Mouse (Mus musculus): ENCODE results near the gene Sycp3. TPM values are rescaled to one million over a fixed set of nuclear protein-coding genes. Genes with fewer than 3 reads are reported as not detected.

The Sycp3 gene
- polyA plus RNA-seq, 1 experiment: not detected

- no peaks in the 10 kb centered on the region for H3K9me3 ChIP-seq
Measured at GRCm38 (mm10) chr10:88496864-88497564, 37.6 kb downstream of the Sycp3 start.

GRCm38 (mm10) chr10:88499993-88500392 lies 40.6 kb downstream of the Sycp3 start:
- Histone ChIP-seq H3K36me3 (replicated peaks; ENCODE audit: low read length) (no peaks in the 10 kb centered on the region), H3K4me1 (peaks cover 10% of the 10 kb centered on the region), H3K4me3 (replicated peaks) (no peak overlapping the region), H3K9me3 (no peaks in the 10 kb centered on the region), H3K27me3 (replicated peaks) (peaks cover 6% of the 10 kb centered on the region)
- no peak for TF ChIP-seq GATA1 (IDR thresholded peaks at IDR 0.05; ENCODE audit: borderline replicate concordance, low read length)
- no peak for TF ChIP-seq FLI1 (IDR thresholded peaks at IDR 0.05; ENCODE audit: low read length)

More at GRCm38 (mm10) chr10:88496864-88497564, 37.6 kb downstream of the Sycp3 start:
- H3K4me3 ChIP-seq (replicated peaks): no peak overlapping the region
- no peaks in the 10 kb centered on the region for H3K4me1 ChIP-seq
- TF ChIP-seq GATA1 (IDR thresholded peaks at IDR 0.05; ENCODE audit: borderline replicate concordance, low read length): no peak
- no peak for TF ChIP-seq FLI1 (IDR thresholded peaks at IDR 0.05; ENCODE audit: low read length)
- no peaks in the 10 kb centered on the region for H3K36me3 ChIP-seq (replicated peaks; ENCODE audit: low read length)
- H3K27me3 ChIP-seq (replicated peaks): no peaks in the 10 kb centered on the region

- no peaks in the 10 kb centered on the region for H3K9me3 ChIP-seq
- TF ChIP-seq FLI1 (IDR thresholded peaks at IDR 0.05; ENCODE audit: low read length) (no peak), GATA1 (IDR thresholded peaks at IDR 0.05; ENCODE audit: borderline replicate concordance, low read length) (no peak)
- no peak overlapping the region for H3K4me3 ChIP-seq (replicated peaks)
- H3K27me3 ChIP-seq (replicated peaks): peaks cover 6% of the 10 kb centered on the region
- H3K36me3 ChIP-seq (replicated peaks; ENCODE audit: low read length): no peaks in the 10 kb centered on the region
- H3K4me1 ChIP-seq: peaks cover 18% of the 10 kb centered on the region
Measured at GRCm38 (mm10) chr10:88501370-88501769, 42.0 kb downstream of the Sycp3 start.

GRCm38 (mm10) chr10:88501886-88502765 lies 42.8 kb downstream of the Sycp3 start:
- no peaks in the 10 kb centered on the region for H3K36me3 ChIP-seq (replicated peaks; ENCODE audit: low read length)
- H3K4me3 ChIP-seq (replicated peaks): no peak overlapping the region
- TF ChIP-seq GATA1 (IDR thresholded peaks at IDR 0.05; ENCODE audit: borderline replicate concordance, low read length) (no peak), FLI1 (IDR thresholded peaks at IDR 0.05; ENCODE audit: low read length) (no peak)

DNA sequence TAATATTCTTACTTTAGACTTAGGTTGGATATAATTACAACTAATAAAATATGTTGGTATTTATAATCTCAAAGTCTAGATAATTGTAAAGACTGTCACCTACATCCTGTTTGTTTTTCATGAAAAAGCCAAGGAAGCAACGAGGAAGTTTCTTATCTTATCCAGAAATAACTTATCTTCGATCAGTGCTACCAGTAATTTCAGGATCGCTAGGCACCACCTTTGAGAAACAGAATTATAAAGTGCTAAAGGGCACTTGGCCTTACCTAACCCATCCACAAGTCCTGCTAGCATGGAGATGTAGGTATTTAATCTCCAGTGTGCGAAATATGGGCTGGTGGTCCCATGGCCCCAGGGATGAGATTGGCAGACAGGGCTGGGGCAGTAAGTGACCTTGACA lies 43.5 kb downstream of the Sycp3 start:
- TF ChIP-seq GATA1 (IDR thresholded peaks at IDR 0.05; ENCODE audit: borderline replicate concordance, low read length): no peak
- no peak for TF ChIP-seq FLI1 (IDR thresholded peaks at IDR 0.05; ENCODE audit: low read length)
- Histone ChIP-seq H3K36me3 (replicated peaks; ENCODE audit: low read length) (no peaks in the 10 kb centered on the region), H3K27me3 (replicated peaks) (peaks cover 8% of the 10 kb centered on the region), H3K9me3 (no peaks in the 10 kb centered on the region), H3K4me1 (peaks cover 18% of the 10 kb centered on the region), H3K4me3 (replicated peaks) (peak overlapping the region; percentile 94)

More at GRCm38 (mm10) chr10:88501886-88502765, 42.8 kb downstream of the Sycp3 start:
- no peaks in the 10 kb centered on the region for H3K9me3 ChIP-seq
- H3K4me1 ChIP-seq: peaks cover 18% of the 10 kb centered on the region
- H3K27me3 ChIP-seq (replicated peaks): peaks cover 8% of the 10 kb centered on the region

- H3K36me3 ChIP-seq (replicated peaks; ENCODE audit: low read length): no peaks in the 10 kb centered on the region
- peaks cover 8% of the 10 kb centered on the region for H3K27me3 ChIP-seq (replicated peaks)
- H3K4me3 ChIP-seq (replicated peaks): peak within 1 kb of the TSS; percentile 94
- no peaks in the 10 kb centered on the region for H3K9me3 ChIP-seq
- TF ChIP-seq FLI1 (IDR thresholded peaks at IDR 0.05; ENCODE audit: low read length) (no peak), GATA1 (IDR thresholded peaks at IDR 0.05; ENCODE audit: borderline replicate concordance, low read length) (no peak)
- peaks cover 18% of the 10 kb centered on the region for H3K4me1 ChIP-seq
Measured at GRCm38 (mm10) chr10:88503421-88504314, 44.3 kb downstream of the Sycp3 start, which contains the start of gene Chpt1. TSS of gene Chpt1 (minus strand) at chr10:88504073.

DNA sequence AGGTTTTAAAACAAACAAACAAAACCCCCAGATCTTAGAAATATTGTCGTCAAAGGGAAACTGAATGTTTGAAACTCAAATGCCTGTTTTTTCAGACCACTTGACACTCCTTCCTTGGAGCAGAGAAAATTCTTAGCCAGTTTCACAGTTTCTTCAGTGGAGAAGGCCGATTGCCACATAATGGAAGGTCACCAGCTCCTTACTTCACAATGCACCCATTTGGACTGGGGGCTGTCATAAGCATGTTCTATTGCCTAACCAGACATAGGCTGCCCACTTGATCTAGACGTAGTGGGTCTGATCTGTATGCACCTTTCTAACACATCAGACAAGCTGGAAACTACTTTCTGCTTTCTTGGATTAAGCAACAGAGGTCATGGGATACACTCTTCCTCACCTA lies 45.1 kb downstream of the Sycp3 start:
- Histone ChIP-seq H3K9me3 (no peaks in the 10 kb centered on the region), H3K4me3 (replicated peaks) (no peak overlapping the region), H3K4me1 (peaks cover 18% of the 10 kb centered on the region), H3K27me3 (replicated peaks) (peaks cover 8% of the 10 kb centered on the region), H3K36me3 (replicated peaks; ENCODE audit: low read length) (no peaks in the 10 kb centered on the region)
- TF ChIP-seq GATA1 (IDR thresholded peaks at IDR 0.05; ENCODE audit: borderline replicate concordance, low read length) (no peak), FLI1 (IDR thresholded peaks at IDR 0.05; ENCODE audit: low read length) (no peak)

DNA sequence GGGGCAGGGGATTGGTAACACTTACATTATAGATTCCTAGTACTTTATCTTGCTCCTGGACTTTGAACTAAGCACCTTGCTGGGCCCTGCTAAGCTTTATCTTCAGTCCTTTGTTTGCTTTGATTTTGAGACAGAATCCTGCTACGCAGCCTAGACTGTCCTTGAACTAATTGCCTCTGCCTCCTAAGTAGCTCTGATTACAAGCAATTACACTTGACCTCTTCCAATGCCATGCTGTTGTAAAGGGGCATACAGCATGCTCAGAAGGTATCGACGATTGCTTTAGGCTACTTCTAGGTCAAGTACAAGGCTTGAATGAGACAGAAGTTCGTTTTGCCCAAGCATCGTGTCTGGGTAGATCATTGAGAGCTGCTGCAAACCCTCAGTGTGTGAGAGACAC lies 45.9 kb downstream of the Sycp3 start:
- TF ChIP-seq FLI1 (IDR thresholded peaks at IDR 0.05; ENCODE audit: low read length) (no peak), GATA1 (IDR thresholded peaks at IDR 0.05; ENCODE audit: borderline replicate concordance, low read length) (no peak)
- H3K9me3 ChIP-seq: no peaks in the 10 kb centered on the region
- H3K4me3 ChIP-seq (replicated peaks): no peak overlapping the region

GRCm38 (mm10) chr10:88507691-88508143 lies 48.3 kb downstream of the Sycp3 start:
- TF ChIP-seq GATA1 (IDR thresholded peaks at IDR 0.05; ENCODE audit: borderline replicate concordance, low read length): no peak
- TF ChIP-seq FLI1 (IDR thresholded peaks at IDR 0.05; ENCODE audit: low read length): no peak
- Histone ChIP-seq H3K36me3 (replicated peaks; ENCODE audit: low read length) (no peaks in the 10 kb centered on the region), H3K4me3 (replicated peaks) (no peak overlapping the region), H3K27me3 (replicated peaks) (peaks cover 8% of the 10 kb centered on the region), H3K9me3 (no peaks in the 10 kb centered on the region), H3K4me1 (peaks cover 18% of the 10 kb centered on the region)

More for the DNA sequence above, 45.9 kb downstream of the Sycp3 start:
- no peaks in the 10 kb centered on the region for H3K36me3 ChIP-seq (replicated peaks; ENCODE audit: low read length)
- H3K27me3 ChIP-seq (replicated peaks): peaks cover 8% of the 10 kb centered on the region
- H3K4me1 ChIP-seq: peaks cover 18% of the 10 kb centered on the region

All from megakaryocyte, embryonic 14.5 days (primary cell).